Mouse (Mus musculus) adrenal gland, adult (tissue): ENCODE results near the gene Tmem17.

Experiments
- DNase-seq, 2 experiments: peaks; one replicate each; pipeline ENCODE4 v3.0.0; 2022 to 2023; ENCODE audit warnings: low spot score in 1 of 2; ENCODE audit not compliant: inconsistent age in 2 of 2

Tmem17 gene

GRCm38 (mm10) chr11:22564676-22565075 is 52.8 kb downstream of the Tmem17 start:
- DNase-seq: peak in 1 of 2 experiments; percentile 39
